Mouse (Mus musculus) thymus, postnatal 0 days (tissue): ENCODE measurements around the gene Ryr3. TPM values are rescaled to one million over a fixed set of nuclear protein-coding genes. Genes with fewer than 3 reads are reported as not detected.

ENCODE experiments used
- DNase-seq: peaks from one replicate; pipeline ENCODE4 v3.0.0-alpha.2; 2015; ENCODE audit warnings: low spot score
- polyA plus RNA-seq: library from polyadenylated mRNA; unstranded; fragments of >200 nt; fragmentation: Nextera tagmentation; extraction: Ambion mirVana; gene quantifications from 2 replicates; pipeline ENCODE4 v1.2.1, GENCODE M21; 2015

The Ryr3 gene
- polyA plus RNA-seq, 1 experiment from 2014 or later: 1.2 TPM

DNA sequence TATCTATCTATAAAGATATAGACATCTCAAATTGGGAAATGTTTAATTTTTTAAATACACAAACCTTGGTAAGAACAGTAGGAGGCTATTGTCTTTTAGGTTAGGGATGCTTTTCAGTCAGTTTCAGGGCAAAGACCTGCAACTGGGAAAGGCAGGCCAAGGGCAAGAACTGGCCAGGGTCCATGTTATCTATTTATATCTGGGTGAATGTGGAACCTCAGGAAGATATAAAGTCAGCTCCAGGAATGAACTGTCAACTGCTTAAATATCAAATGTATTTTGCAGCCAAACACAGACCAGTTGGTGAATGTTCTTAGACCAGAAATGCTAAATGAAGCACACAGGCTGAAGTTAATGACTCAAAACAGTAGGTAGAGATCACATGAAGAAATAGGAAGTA lies 303.1 kb downstream of the Ryr3 start:
- DNase-seq: no peak

DNA sequence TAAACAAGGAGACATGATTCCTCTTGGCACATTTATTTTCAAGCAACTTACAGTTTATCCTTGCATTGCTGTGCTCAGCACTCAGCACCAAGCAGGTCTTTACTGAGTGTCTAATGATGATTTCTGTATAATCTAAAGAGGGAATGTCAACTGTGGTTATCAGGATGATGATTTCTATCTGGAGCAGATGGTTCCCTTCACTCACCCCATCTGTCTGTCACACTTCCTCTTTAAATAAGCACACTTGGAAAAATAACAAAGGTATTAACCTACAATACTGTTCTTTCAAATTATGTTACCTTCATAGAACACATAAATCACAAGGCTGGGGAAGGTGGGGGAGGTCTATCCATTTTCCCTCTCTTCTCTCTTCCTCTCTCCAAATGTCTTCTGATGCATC lies 304.3 kb downstream of the Ryr3 start:
- no peak for DNase-seq

DNA sequence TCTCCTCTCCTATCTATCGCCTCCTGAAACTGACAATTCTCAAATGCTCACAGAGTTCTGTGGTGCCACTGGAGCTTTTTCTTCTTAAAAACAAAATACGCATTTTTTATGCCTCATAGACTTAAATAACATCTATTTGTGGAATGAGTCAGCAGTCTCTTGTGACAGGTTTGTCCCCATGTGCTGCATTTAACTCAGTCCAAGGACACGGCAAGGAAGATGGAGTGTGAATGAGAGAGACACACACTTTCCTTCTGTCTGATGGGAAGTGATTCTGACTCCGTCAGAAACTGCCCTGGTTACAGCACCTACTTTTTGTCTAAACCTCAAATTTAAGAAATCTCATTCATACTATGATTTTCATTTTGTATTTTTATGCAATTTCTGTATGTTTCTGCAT lies 306.3 kb downstream of the Ryr3 start:
- no peak for DNase-seq

DNA sequence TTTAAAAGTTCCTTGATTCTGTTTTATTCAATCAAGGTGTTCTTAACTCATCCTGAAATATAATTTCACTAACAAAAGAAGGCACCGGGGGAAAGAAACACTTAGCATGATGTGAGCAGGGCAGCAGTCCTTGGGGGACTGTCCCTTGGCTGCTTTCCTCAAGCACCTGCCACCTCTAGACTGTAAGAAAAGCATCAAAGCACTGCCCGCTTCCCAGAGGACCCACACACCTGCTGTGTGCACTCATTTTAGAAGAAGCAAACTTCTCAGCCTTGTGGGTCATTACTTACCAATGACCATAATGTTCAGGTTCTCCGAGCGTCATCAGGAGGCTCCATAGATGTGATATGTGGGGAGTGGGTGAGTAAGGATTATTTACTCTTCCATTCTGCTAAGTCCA lies 307.8 kb downstream of the Ryr3 start:
- DNase-seq: no peak

DNA sequence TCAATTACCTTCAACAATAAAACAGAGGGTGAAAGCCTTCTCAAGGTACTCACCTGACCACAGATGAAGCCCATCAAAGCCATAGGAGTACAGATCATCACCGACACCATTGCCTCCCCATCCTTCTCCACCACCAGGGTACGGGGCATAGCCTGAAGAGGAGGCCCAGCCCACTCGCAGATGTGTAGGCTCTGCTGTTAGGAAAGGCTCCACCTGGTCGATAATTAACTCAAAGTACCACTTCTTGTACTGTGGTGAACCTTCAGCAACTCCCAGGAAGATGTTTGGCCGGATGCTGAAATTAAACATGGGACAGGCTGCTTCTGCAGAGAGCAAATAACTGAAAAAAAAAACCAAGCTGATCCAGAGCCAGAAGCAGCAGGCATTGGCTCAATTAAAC lies 316.1 kb downstream of the Ryr3 start:
- DNase-seq: no peak

DNA sequence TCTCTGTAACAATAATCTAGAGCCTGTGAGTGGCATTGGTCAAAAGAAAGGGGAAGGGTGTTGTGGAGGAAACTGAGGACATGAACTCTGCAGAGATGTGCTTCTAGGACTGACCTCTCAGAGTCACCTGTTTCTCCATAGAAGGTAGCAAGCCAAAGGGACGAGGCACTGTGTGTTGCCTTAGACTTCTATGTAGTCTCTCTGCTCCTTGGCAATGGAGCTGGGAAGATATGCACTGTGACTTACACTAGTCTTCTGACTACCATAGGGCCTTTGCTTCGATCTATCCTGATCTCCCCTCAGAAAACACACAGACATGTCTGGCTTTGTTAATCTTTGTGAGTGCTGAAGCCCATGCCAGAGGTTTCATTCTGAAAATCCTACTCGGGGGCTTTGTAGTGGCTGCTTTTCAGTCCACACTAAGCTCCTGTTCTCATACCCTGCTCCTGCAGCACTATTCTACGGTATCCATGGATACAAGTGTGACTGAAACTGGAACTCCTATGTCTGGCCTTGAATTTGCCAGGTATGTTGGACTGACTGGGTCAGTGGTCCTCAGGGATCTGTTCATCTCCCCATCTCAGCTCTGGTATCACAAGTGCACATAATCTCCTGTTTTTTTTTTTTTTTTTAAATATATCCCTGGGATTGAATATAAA lies 332.3 kb downstream of the Ryr3 start:
- no peak for DNase-seq

DNA sequence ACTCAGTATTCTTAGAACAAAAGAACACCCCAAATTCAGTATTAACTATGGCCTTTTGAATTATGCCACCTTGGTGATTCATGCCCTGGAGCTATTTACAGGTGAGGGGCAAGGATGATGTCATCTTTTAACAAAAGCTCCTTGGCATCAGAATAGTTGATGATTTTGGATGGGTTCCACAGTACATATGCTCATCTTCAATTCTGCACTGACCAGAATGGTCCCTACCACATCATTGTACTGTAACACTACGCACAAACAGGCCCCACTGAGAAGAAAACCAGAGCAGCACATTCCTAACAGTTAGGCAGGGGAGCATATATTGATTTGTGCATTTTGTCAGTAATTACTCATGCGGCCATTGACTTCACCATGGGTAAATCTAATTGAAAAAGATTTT lies 335.1 kb downstream of the Ryr3 start:
- no peak for DNase-seq

DNA sequence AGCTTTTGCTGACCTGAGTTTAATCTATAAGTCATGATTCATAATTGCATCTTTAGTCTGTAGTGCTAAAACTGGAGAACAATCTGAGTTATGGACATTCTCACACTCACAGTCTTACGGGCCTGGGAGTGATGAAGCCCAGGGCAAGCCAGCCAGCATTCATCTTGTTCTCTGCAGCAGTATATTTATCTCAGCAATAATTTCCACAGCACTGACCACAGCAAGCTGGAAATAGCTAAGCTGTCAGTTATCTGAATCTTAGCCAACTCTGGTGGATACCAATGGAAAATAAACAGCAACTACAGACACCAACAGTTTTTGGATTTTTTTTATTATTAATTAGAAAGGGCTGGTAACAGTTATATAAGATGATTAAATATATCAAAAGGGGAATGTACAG lies 335.5 kb downstream of the Ryr3 start:
- no peak for DNase-seq

DNA sequence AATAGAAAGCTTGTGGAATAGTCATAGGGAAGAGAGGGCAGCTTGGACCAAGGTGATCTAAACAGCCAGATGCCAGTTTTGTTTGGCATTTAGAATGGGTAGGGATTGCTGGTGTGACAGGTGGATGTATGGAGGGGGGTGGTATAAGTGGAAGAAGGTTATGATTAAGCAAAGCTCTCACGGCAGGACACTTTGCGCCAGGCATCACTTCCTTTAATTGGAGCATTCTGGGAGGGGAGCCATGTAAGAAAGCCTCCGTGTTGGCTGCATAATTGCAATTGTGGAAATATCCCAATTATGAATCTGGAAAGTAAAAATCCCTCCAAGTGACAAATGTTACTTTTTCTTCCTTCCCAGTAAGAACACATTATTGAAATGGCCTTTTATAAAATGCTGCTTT lies 339.5 kb downstream of the Ryr3 start:
- no peak for DNase-seq

DNA sequence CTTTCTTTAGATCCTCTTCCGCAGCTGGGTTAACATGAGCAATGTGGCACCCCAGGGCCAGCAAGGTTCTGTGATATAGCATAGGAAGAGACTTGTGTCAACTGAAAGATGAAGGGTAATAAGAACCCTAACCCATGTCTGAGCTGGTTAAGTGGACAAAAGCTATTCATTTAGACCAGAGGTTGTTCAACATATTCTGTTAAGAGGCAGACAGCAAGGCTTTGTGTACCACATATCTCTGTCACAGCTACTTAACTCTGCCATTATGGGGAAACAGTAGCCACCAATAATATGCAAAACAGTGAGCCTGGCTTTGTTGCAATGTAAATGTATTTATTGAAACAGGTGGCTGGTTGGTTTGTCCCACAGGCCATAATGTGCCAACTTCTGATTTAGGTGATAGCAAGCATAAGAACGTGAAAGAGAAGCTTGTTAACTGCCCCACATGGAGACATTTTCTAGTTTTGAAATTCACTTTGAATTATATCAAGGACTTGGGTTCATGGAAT lies 350.8 kb downstream of the Ryr3 start:
- DNase-seq: no peak

DNA sequence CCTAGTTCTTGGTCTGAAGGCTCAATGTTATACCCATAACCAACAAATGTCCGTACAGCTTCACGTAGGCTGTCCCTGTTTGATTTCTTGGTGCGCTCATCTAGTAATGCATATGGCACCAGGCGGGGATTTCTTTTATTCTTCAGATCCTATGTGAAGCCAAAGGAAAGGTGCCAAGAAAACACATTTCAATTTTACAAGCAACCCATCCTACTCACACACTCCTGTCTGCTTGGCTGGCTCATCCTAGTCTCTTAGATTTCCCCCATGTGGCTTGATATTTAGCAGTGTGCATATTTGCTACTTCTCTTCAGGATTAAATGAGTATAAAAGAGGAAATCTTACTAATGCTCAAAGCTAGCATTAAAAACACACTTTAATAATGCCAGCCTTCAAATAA lies 355.1 kb downstream of the Ryr3 start:
- DNase-seq: no peak

DNA sequence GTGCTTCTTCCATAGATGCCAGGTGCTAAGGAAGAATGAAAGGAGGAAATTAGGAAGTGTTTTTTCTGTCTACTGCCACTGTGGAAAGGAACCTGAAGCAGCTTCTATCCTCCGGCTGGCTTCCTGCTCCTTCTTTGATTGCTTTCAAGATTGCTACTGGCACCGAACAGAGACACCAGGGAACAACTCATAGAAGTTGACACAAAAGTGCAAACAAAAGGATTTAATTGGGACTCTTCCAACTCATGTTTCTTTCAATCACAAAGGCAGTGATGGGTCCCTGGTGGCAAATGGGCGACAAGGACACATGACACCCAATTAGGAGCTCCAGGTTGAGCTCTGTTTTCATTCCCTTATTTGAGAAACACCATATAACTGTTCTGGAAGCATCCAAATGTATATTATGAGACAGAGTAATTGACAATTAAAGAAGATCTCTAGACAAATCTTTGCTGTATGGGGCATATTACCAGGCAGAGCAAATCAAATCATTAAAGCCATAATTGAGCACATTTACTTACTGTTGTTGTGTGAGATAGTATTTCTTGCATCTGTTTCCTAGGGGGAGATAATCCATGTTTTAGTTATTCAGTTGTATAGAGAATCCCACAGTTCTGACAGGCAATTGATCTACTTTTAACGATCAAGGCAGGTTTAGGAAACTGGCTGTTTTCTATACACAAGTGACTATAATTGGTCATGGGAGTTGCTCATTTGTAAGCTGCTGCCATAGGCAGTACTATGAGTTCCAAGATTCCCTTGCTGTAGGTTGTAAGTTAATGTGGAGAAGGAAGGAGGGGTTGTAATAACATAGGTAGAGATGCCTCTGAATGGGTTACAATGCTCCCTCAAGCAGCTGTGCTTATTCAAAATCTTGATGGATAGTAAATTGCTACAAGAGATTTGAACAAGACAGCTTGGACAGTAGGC lies 371.0 kb downstream of the Ryr3 start:
- DNase-seq: no peak

DNA sequence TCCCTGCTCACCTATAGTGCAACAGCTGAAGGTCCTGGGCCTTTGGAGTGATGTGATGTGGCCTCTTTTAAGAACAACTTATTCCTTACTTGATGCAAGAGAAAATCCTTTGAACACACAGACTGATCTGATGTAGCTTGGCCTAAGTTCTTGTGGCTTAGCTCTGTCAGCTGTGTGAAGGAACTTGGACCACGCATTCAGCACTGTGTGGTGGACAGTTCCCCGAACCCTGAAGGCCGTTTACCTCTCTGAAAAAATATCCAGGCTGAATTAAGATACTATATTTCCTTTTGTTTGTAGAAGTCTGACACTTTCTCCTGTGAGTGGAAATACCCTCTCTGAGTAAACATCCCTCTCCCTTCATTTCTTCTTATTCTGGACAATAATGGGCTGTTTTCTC lies 374.0 kb downstream of the Ryr3 start:
- no peak for DNase-seq

DNA sequence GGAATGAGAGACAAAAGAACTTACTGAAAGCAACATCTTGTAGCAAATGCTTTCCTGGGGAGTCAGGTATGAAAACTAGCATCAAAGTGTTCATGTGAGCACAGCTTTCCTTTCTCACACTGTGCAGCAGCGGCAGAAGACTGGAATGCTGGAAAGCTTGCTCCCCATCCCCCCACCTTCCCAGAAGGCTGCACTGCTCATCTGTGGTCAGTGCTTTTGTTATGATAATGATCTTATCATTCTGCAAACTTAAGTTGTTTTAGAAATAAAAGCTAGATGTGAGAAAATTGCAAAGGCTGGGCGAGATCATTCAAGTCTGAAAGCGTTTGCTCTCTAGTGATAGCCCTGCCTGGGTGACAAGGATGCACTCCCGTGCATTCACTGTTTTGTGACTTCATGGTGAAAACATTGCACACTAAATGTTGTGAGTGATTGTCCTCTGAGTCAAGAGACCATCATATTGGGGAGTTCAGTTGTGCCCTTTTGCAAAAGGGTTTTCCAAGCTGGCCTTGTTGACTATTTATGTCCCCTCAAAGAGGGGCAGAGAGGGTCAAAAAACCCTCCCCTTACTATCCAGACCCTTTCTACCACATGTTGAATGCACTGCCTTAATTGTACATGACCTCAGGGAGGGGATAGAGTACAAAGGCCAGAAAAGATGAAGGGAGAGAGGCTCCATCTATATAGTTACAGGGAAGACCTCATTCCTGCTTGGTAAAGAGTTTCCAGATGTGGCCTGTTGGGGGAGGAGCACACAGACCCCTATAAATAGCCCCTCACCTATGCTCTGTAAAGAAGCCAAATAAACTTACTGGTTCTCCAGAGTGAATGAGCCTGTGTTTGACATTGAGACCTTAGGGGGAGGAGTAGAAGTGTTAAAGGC lies 385.2 kb downstream of the Ryr3 start:
- no peak for DNase-seq

DNA sequence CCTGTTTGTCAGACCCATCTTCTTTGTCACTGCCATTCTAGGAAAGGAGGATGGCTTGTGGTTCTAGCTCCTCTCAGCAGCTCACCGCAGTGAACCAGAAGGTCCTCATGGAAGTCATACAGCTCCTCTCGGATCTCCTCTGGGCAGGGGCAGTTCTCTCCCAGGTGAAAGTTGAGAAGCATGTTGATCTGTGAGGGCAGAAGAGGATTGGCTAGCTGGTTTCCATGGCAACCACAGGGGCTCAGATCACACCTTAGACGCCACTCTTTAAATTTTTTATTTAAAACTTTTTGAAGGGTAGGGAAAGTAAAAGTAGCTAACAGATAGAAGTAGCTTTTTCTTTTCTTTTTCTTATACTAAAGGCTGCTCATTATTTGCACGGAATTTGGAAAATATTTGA lies 390.3 kb downstream of the Ryr3 start:
- DNase-seq: no peak

DNA sequence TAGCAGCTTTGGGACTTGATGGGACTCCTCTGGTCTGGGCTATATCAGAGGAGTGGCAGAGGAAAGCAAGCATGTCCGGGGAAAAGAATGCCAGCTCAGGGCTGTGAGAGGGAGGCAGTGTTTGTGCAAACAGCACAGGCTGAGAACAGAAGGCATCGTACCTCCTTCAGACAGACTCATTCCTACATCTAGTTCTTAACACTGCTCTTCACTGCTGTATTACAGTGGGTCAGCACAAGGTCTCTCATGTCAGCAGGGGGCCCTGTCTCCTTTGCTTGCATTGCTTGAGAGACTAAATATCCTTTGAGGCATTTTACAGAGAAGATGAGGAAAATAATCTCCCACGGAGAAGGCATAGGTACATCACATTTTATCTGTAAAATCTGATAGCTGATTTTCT lies 394.2 kb downstream of the Ryr3 start:
- DNase-seq: no peak

DNA sequence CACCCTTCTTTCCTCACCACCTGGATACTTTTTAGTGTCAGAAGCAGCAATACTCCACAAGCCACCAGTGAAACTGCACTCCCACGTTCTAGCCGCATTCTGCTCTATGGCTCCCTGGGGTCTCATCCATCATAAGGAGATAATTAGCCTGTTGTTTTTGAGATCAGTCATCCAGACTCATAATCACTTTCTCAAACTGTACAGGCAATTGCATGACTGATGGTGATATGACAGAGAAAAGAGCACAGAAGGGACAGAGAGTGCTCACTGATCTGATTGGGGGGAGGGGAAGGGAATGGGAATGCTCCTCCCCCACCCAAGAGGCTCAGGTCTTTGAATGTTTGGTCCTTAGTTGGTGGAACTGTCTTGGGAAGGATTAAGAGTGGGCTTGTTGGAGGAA lies 397.8 kb downstream of the Ryr3 start:
- DNase-seq: no peak

DNA sequence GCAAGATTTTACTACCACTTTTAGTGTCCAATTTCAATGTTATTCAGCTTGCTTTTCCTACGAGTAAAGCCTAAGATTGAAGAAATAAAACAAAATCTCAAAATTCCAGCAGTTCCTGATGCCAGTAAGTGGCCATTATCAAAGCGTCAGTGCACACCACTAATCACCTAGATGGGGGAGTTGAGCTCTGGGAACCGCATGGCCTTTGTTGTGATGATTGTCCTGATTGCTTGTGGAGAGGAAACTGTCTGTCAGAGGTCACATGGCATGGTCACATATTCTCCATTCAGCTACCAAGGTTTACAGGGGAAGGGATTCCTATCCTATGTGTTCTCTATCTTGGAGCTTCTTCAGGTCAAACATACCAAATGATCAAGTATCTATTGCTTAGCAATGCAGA lies 399.9 kb downstream of the Ryr3 start:
- no peak for DNase-seq

DNA sequence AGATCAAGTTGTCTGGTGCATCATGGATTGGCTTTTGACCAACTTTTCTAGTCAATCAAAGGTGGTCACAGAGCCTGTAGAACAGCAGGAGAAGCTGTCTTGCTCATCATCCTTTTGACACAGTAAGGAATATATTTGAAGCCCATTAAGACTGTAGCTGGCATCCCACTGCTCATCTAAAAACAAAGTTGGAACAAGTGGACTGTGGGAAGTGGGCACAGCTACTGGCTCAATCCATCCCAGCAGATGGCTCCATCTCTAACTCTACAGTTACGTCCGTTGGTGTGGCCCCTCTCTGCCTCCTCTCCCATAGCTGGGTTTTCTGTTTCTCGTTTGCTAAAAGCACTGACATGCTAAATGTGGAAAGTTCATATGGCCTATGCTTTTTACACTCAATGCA lies 400.9 kb downstream of the Ryr3 start:
- DNase-seq: no peak

DNA sequence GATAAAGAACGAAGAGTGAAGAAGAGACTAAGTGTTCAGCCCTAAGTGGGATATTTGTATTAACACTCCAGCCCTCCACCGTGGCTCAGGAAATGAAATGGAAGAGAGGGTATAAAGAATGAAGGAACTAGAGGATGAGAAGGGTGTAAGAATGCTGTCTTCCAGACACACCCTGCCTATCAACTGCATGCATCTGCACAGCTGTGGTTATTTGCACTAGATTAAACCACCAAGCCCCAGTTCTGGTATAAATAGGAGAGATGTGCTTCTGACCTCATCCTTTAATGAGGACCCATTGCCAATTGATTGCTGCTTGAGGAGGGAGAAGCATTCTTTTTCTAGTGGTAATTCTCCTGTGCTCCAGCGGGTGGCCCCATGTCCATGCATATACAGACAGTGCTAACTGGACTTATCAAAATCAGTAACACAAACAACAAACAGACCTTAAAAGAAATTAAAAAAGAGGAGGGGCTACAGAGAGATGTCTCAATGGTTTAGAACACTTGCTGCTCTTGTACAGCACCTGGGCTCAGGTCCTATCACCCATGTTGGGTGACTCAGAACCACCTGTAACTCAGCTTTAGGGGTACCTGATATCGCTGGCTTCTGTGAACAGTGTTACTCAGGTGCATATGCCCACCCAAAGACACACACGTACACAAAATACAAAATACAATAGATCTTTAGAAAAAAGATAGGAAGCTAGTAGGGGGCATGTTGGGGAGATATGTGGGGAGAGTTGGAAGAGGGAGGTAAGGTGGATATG lies 404.1 kb downstream of the Ryr3 start:
- no peak for DNase-seq

DNA sequence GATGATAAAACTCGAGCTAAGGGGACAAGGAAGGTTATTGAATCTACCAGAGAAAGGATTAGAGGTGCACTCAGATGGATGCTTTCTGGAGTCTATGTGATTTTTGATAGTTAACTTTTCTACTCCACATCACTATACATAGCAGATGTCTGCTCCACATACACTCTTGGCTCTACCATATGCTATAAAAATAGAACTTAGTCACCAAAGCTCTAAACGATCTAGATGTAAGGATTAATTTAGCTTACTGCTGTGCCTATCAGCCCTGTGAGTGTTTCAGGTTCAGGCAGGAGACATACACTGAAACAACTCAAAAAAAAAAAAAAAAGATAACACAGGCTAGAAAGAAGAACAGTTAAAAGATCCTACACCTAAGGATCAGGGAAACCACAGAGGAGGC lies 410.9 kb downstream of the Ryr3 start:
- no peak for DNase-seq
